15 mouse cellular contexts compared by ENCODE assay signal in genomic region chr10:68491557-68491956, GRCm38 (mm10). TPM values are rescaled to one million over a fixed set of nuclear protein-coding genes. Genes with fewer than 3 reads are reported as not detected.
DNase-seq lines count a peak whose midpoint lies in the region; ATAC-seq and TF ChIP-seq lines count a peak whose summit lies in the region.
"Had no signal": no experiment of that assay in that cellular context is flagged by ENCODE, and none has a peak within 500 bp of the region (broad histone marks: within the 10 kb centered on the region; RNA-seq: fewer than 3 reads in every experiment).

No protein-coding gene starts in this region.

- no peak for TF ChIP-seq CTCF in left cerebral cortex, adult 2 months (IDR thresholded peaks at IDR 0.05)

- H3K4me3 ChIP-seq in embryonic facial prominence, embryonic 12.5 days: no peak overlapping the region
- H3K4me3 ChIP-seq in intestine, embryonic 16.5 days (ENCODE audit: low read length): no peak overlapping the region
- no peak overlapping the region for H3K4me3 ChIP-seq in stomach, embryonic 14.5 days (ENCODE audit: low read depth, low read length)
- no peak overlapping the region for H3K4me3 ChIP-seq in left cerebral cortex, adult 2 months
- H3K4me3 ChIP-seq: megakaryocyte, embryonic 14.5 days had no signal

- H3K4me2 ChIP-seq in embryonic facial prominence, embryonic 12.5 days (replicated peaks): no peak overlapping the region
- H3K4me2 ChIP-seq in intestine, embryonic 16.5 days (ENCODE audit: low read depth, low read length): no peak overlapping the region
- no peak overlapping the region for H3K4me2 ChIP-seq in stomach, embryonic 14.5 days (replicated peaks; ENCODE audit: low read depth, low read length)
- H3K4me2 ChIP-seq: heart, embryonic 11.5 days had no signal

- H3K9me3 ChIP-seq in embryonic facial prominence, embryonic 12.5 days: no peaks in the 10 kb centered on the region
- no peaks in the 10 kb centered on the region for H3K9me3 ChIP-seq in intestine, embryonic 16.5 days (ENCODE audit: control insufficient read depth, low read length)
- no peaks in the 10 kb centered on the region for H3K9me3 ChIP-seq in stomach, embryonic 14.5 days (ENCODE audit: control insufficient read depth, low read depth, low read length)
- H3K9me3 ChIP-seq: megakaryocyte, embryonic 14.5 days had no signal

- no peak for ATAC-seq in embryonic facial prominence, embryonic 12.5 days (ENCODE audit: insufficient number of reproducible peaks, insufficient read depth, low FRiP score, low TSS enrichment)
- ATAC-seq in intestine, embryonic 16.5 days: peak; percentile 62
- ATAC-seq in stomach, embryonic 14.5 days (ENCODE audit: insufficient number of reproducible peaks, insufficient read depth, low FRiP score, low read depth): no peak
- ATAC-seq: activated CD4-positive, CD25-positive, alpha-beta regulatory T cell, adult 4 months had no signal

- peak; percentile 39 for DNase-seq in kidney, postnatal 14 days
- no peak for DNase-seq in kidney, adult 18-20 months
- DNase-seq in yolk sac, embryonic 10.5 days (ENCODE audit: low spot score): no peak
- DNase-seq in left cerebral cortex, adult 2 months (ENCODE audit: extremely low spot score in 1 of 2, low spot score in 2 of 2): no peak
- DNase-seq: cerebellum, adult 11 months; gastrocnemius, postnatal 14 days; heart, postnatal 36 days; retina, postnatal 1 day had no signal

- no peaks in the 10 kb centered on the region for H3K27me3 ChIP-seq in embryonic facial prominence, embryonic 12.5 days
- H3K27me3 ChIP-seq in intestine, embryonic 16.5 days (replicated peaks; ENCODE audit: control insufficient read depth, insufficient read depth, low read length): no peaks in the 10 kb centered on the region
- H3K27me3 ChIP-seq in stomach, embryonic 14.5 days (ENCODE audit: control insufficient read depth, insufficient read depth, low read length): no peaks in the 10 kb centered on the region
- H3K27me3 ChIP-seq: megakaryocyte, embryonic 14.5 days had no signal

- peaks cover 14% of the 10 kb centered on the region; the same call in 1 of the 2 replicates for H3K4me1 ChIP-seq in embryonic facial prominence, embryonic 12.5 days
- H3K4me1 ChIP-seq in intestine, embryonic 16.5 days (ENCODE audit: control insufficient read depth, insufficient read depth, low read length): 0 out of 2 replicates have a peak, but pooled peaks cover 6% of the 10 kb centered on the region
- H3K4me1 ChIP-seq in stomach, embryonic 14.5 days (ENCODE audit: control insufficient read depth, insufficient read depth, low read length): no peaks in the 10 kb centered on the region; the same call in 1 of the 2 replicates

- H3K36me3 ChIP-seq in embryonic facial prominence, embryonic 12.5 days: no peaks in the 10 kb centered on the region
- no peaks in the 10 kb centered on the region for H3K36me3 ChIP-seq in intestine, embryonic 16.5 days (ENCODE audit: control insufficient read depth, insufficient read depth, low read length)
- no peaks in the 10 kb centered on the region for H3K36me3 ChIP-seq in stomach, embryonic 14.5 days (ENCODE audit: control insufficient read depth, insufficient read depth, low read length)

- peak overlapping the region; percentile 67; the same call in 1 of the 2 replicates for H3K27ac ChIP-seq in embryonic facial prominence, embryonic 12.5 days
- peak overlapping the region; percentile 40; the same call in 1 of the 2 replicates for H3K27ac ChIP-seq in intestine, embryonic 16.5 days (ENCODE audit: low read length)
- H3K27ac ChIP-seq in stomach, embryonic 14.5 days (ENCODE audit: low read length): peak overlapping the region; percentile 83; the same call in 1 of the 2 replicates
- H3K27ac ChIP-seq in left cerebral cortex, adult 2 months: no peak overlapping the region
- H3K27ac ChIP-seq: liver, embryonic 14.5 days had no signal

- intact Hi-C loops in left cerebral cortex, adult 2 months (cut with DNase I): no loop called here

- no peak overlapping the region for H3K9ac ChIP-seq in embryonic facial prominence, embryonic 12.5 days
- no peak overlapping the region for H3K9ac ChIP-seq in intestine, embryonic 16.5 days (ENCODE audit: low read depth, low read length)
- H3K9ac ChIP-seq in stomach, embryonic 14.5 days (replicated peaks; ENCODE audit: low read depth, low read length): no peak overlapping the region
- H3K9ac ChIP-seq: liver, embryonic 14.5 days had no signal

- 28% methylated on average over 11 of the region's 11 CpGs for WGBS in embryonic facial prominence, embryonic 12.5 days
- 52% methylated on average over 11 of the region's 11 CpGs for WGBS in intestine, embryonic 16.5 days
- 36% methylated on average over 11 of the region's 11 CpGs for WGBS in stomach, embryonic 14.5 days

RNA-seq across cellular contexts. Expression of gene Cabcoco1, which starts 50.1 kb away (rescaled TPM):
- polyA plus RNA-seq in embryonic facial prominence, embryonic 12.5 days (2016; fragmentation: Nextera tagmentation; extraction: Ambion mirVana): 0.45 and 0.63 TPM in 2 replicates
- 8.4 and 9.0 TPM in 2 replicates for polyA plus RNA-seq in intestine, embryonic 16.5 days (2015; fragmentation: Nextera tagmentation; extraction: Ambion mirVana)
- polyA plus RNA-seq in stomach, embryonic 14.5 days (2014; fragmentation: Nextera tagmentation; extraction: Ambion mirVana): 2.0 and 2.2 TPM in 2 replicates
- 1 to 10 TPM; 1.7 to 1.8 TPM for total RNA-seq in left cerebral cortex, adult 2 months (2021)
